Mouse (Mus musculus): ENCODE data around the gene Olfml2b. TPM values are rescaled to one million over a fixed set of nuclear protein-coding genes. Genes with fewer than 3 reads are reported as not detected.
A peak's percentile ranks its signal among the peaks of the same experiment; 100 is the strongest.

The Olfml2b gene
- polyA plus RNA-seq, 1 experiment from 2014 or later: 7.2 TPM

- H3K27ac ChIP-seq (replicated peaks; ENCODE audit: low read depth, low read length): no peak overlapping the region
- ATAC-seq (replicated peaks; ENCODE audit: insufficient number of reproducible peaks, low FRiP score, low TSS enrichment, low read depth): 0 out of 2 replicates have a peak, but pooled peaks have one; percentile 72
- DNase-seq (ENCODE audit: low spot score): peak; percentile 82
- no peaks in the 10 kb centered on the region for H3K9me3 ChIP-seq (replicated peaks; ENCODE audit: control insufficient read depth, low read length)
- H3K4me3 ChIP-seq (ENCODE audit: low read depth, low read length): no peak overlapping the region
- H3K36me3 ChIP-seq (replicated peaks; ENCODE audit: control insufficient read depth, insufficient read depth, low read depth, low read length): no peaks in the 10 kb centered on the region
- no peaks in the 10 kb centered on the region for H3K27me3 ChIP-seq (ENCODE audit: control insufficient read depth, insufficient read depth, low read length)
- WGBS: 11% methylated on average over 3 of the region's 3 CpGs
- no peak overlapping the region for H3K4me2 ChIP-seq (ENCODE audit: low read depth, low read length)
- no peak overlapping the region for H3K9ac ChIP-seq (replicated peaks; ENCODE audit: low read length)
- H3K4me1 ChIP-seq (ENCODE audit: control insufficient read depth, insufficient read depth, low read length): no peaks in the 10 kb centered on the region
Measured at GRCm38 (mm10) chr1:170632385-170632784, 11.9 kb upstream of the Olfml2b start.

- Histone ChIP-seq H3K9me3 (replicated peaks; ENCODE audit: control insufficient read depth, low read length) (no peaks in the 10 kb centered on the region), H3K4me1 (ENCODE audit: control insufficient read depth, insufficient read depth, low read length) (no peaks in the 10 kb centered on the region), H3K9ac (replicated peaks; ENCODE audit: low read length) (no peak overlapping the region), H3K27ac (replicated peaks; ENCODE audit: low read depth, low read length) (no peak overlapping the region), H3K4me3 (ENCODE audit: low read depth, low read length) (no peak overlapping the region), H3K4me2 (ENCODE audit: low read depth, low read length) (no peak overlapping the region), H3K27me3 (ENCODE audit: control insufficient read depth, insufficient read depth, low read length) (no peaks in the 10 kb centered on the region), H3K36me3 (replicated peaks; ENCODE audit: control insufficient read depth, insufficient read depth, low read depth, low read length) (no peaks in the 10 kb centered on the region)
- 67% methylated on average over 4 of the region's 4 CpGs for whole genome bisulfite sequencing
- ATAC-seq (replicated peaks; ENCODE audit: insufficient number of reproducible peaks, low FRiP score, low TSS enrichment, low read depth) (0 out of 2 replicates have a peak, but pooled peaks have one; percentile 39), DNase-seq (ENCODE audit: low spot score) (no peak)
Measured at GRCm38 (mm10) chr1:170632856-170633255, 11.5 kb upstream of the Olfml2b start.

GRCm38 (mm10) chr1:170638941-170639340 is 5.4 kb upstream of the Olfml2b start:
- Histone ChIP-seq H3K36me3 (replicated peaks; ENCODE audit: control insufficient read depth, insufficient read depth, low read depth, low read length) (no peaks in the 10 kb centered on the region), H3K27me3 (ENCODE audit: control insufficient read depth, insufficient read depth, low read length) (no peaks in the 10 kb centered on the region), H3K9ac (replicated peaks; ENCODE audit: low read length) (no peak overlapping the region), H3K4me1 (ENCODE audit: control insufficient read depth, insufficient read depth, low read length) (no peaks in the 10 kb centered on the region), H3K27ac (replicated peaks; ENCODE audit: low read depth, low read length) (no peak overlapping the region), H3K4me3 (ENCODE audit: low read depth, low read length) (no peak overlapping the region), H3K9me3 (replicated peaks; ENCODE audit: control insufficient read depth, low read length) (no peaks in the 10 kb centered on the region), H3K4me2 (ENCODE audit: low read depth, low read length) (no peak overlapping the region)
- ATAC-seq (replicated peaks; ENCODE audit: insufficient number of reproducible peaks, low FRiP score, low TSS enrichment, low read depth): no peak
- WGBS: 85% methylated on average over 7 of the region's 7 CpGs
- no peak for DNase-seq (ENCODE audit: low spot score)

DNA sequence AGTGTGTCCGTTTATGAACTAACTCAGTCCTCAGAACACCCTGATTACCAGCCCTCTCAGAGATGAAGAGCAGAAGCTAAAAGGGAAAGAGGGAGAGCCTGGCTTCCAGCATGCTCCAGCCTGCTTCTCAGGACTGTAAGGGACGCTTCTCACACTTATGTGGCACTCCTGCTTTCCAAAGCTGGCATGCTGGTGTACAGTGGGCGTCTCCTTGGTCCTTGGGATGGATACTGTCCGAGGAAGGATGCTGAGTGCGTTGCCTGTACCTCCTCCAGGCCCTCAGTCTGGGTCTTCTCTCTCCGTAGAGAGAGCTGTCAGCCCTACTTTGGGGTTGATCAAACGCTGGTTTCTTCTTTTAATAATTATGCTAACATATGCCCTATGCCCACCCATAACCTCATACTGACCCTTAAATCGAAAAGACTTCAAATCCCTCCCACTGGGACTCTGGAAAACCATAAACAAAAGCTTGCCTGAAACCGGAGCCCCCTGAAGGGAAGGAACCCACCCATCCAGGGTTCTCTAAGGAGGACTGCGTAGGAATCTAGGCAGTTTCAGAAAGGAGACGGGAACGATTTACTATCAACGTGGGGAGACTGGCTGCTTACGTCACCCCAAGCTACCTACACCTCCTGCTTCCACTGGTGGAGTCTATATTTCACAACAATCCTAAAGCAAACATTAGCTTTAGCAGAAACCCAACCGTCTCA is 1.7 kb downstream of the Olfml2b start:
- ATAC-seq (replicated peaks; ENCODE audit: insufficient number of reproducible peaks, low FRiP score, low TSS enrichment, low read depth): no peak
- Histone ChIP-seq H3K9me3 (replicated peaks; ENCODE audit: control insufficient read depth, low read length) (no peaks in the 10 kb centered on the region), H3K27me3 (ENCODE audit: control insufficient read depth, insufficient read depth, low read length) (no peaks in the 10 kb centered on the region), H3K27ac (replicated peaks; ENCODE audit: low read depth, low read length) (no peak overlapping the region), H3K4me3 (ENCODE audit: low read depth, low read length) (no peak overlapping the region), H3K4me2 (ENCODE audit: low read depth, low read length) (no peak overlapping the region), H3K4me1 (ENCODE audit: control insufficient read depth, insufficient read depth, low read length) (no peaks in the 10 kb centered on the region; the same call in 1 of the 2 replicates), H3K9ac (replicated peaks; ENCODE audit: low read length) (no peak overlapping the region), H3K36me3 (replicated peaks; ENCODE audit: control insufficient read depth, insufficient read depth, low read depth, low read length) (no peaks in the 10 kb centered on the region)
- no peak for DNase-seq (ENCODE audit: low spot score)
- WGBS: 56% methylated on average over 15 of the region's 15 CpGs

DNA sequence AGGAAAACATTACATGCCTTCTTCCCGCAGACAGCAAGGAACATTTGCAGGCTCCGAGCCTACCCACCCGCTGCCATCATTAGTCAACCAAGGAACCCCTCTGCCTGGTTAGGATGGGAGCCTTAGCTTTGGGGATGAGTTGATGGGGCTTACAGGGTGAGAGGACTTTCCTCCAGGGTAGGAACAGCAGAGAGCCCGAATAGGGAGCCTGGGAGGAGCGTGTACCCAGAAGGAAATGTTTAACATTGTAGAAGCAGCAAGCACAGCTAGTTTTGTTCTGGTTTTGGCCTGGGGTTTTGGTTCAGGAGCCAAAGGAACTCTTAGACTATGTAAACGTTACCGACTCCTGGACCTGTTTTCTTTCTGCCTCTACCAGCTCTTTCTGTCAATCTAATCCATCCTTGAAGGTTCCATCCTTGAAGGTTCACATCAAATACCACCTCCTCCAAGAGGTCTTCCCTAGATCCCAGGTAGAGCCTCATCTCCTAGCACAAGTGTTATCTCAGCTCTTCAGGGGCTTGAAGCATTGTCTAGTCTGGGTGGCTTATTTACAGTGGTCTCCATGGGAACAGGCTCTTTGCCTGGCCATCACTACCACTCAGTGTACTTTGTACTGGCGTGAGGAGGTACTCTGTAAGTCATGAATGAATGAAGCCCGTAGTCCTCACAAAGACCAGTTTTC is 2.4 kb downstream of the Olfml2b start:
- Histone ChIP-seq H3K4me1 (ENCODE audit: control insufficient read depth, insufficient read depth, low read length) (no peaks in the 10 kb centered on the region; the same call in 1 of the 2 replicates), H3K4me2 (ENCODE audit: low read depth, low read length) (no peak overlapping the region), H3K27me3 (ENCODE audit: control insufficient read depth, insufficient read depth, low read length) (no peaks in the 10 kb centered on the region), H3K4me3 (ENCODE audit: low read depth, low read length) (no peak overlapping the region), H3K36me3 (replicated peaks; ENCODE audit: control insufficient read depth, insufficient read depth, low read depth, low read length) (no peaks in the 10 kb centered on the region), H3K9ac (replicated peaks; ENCODE audit: low read length) (no peak overlapping the region), H3K27ac (replicated peaks; ENCODE audit: low read depth, low read length) (no peak overlapping the region), H3K9me3 (replicated peaks; ENCODE audit: control insufficient read depth, low read length) (no peaks in the 10 kb centered on the region)
- no peak for ATAC-seq (replicated peaks; ENCODE audit: insufficient number of reproducible peaks, low FRiP score, low TSS enrichment, low read depth)
- no peak for DNase-seq (ENCODE audit: low spot score)
- 81% methylated on average over 9 of the region's 9 CpGs for WGBS

DNA sequence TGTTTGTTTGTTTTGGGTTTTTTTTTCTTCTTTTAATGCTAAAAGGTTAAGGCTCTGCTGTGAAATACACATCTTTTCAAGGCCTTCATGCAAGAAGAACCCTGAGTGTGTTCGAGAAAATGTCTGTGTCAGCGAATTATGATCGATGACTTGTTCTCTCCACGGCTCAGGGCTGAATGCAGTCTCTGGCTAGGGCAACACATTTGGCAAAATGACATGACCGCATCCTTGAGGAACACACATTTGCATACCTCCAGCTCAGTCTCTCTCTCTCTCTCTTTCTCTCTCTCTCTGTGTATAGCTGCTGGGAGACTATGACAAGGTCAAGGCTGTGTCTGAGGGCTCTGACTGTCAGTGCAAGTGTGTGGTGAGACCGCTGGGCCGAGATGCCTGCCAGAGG is 3.0 kb downstream of the Olfml2b start:
- DNase-seq (ENCODE audit: low spot score) (no peak), ATAC-seq (replicated peaks; ENCODE audit: insufficient number of reproducible peaks, low FRiP score, low TSS enrichment, low read depth) (no peak)
- Histone ChIP-seq H3K9ac (replicated peaks; ENCODE audit: low read length) (no peak overlapping the region), H3K9me3 (replicated peaks; ENCODE audit: control insufficient read depth, low read length) (no peaks in the 10 kb centered on the region), H3K4me2 (ENCODE audit: low read depth, low read length) (no peak overlapping the region), H3K4me1 (ENCODE audit: control insufficient read depth, insufficient read depth, low read length) (no peaks in the 10 kb centered on the region; the same call in 1 of the 2 replicates), H3K4me3 (ENCODE audit: low read depth, low read length) (no peak overlapping the region), H3K27me3 (ENCODE audit: control insufficient read depth, insufficient read depth, low read length) (no peaks in the 10 kb centered on the region), H3K27ac (replicated peaks; ENCODE audit: low read depth, low read length) (no peak overlapping the region), H3K36me3 (replicated peaks; ENCODE audit: control insufficient read depth, insufficient read depth, low read depth, low read length) (no peaks in the 10 kb centered on the region)
- 91% methylated on average over 7 of the region's 7 CpGs for WGBS

GRCm38 (mm10) chr1:170647971-170648514 is 3.7 kb downstream of the Olfml2b start:
- no peak overlapping the region for H3K4me3 ChIP-seq (ENCODE audit: low read depth, low read length)
- no peak overlapping the region for H3K4me2 ChIP-seq (ENCODE audit: low read depth, low read length)
- H3K4me1 ChIP-seq (ENCODE audit: control insufficient read depth, insufficient read depth, low read length): no peaks in the 10 kb centered on the region; the same call in 1 of the 2 replicates
- WGBS: 81% methylated on average over 6 of the region's 6 CpGs
- no peaks in the 10 kb centered on the region for H3K27me3 ChIP-seq (ENCODE audit: control insufficient read depth, insufficient read depth, low read length)
- ATAC-seq (replicated peaks; ENCODE audit: insufficient number of reproducible peaks, low FRiP score, low TSS enrichment, low read depth) (no peak), DNase-seq (ENCODE audit: low spot score) (no peak)
- no peak overlapping the region for H3K27ac ChIP-seq (replicated peaks; ENCODE audit: low read depth, low read length)
- H3K9ac ChIP-seq (replicated peaks; ENCODE audit: low read length): no peak overlapping the region
- no peaks in the 10 kb centered on the region for H3K36me3 ChIP-seq (replicated peaks; ENCODE audit: control insufficient read depth, insufficient read depth, low read depth, low read length)
- no peaks in the 10 kb centered on the region for H3K9me3 ChIP-seq (replicated peaks; ENCODE audit: control insufficient read depth, low read length)
